Mouse (Mus musculus) gastrocnemius, postnatal 25 days (tissue): Measurements from ENCODE around the gene Tigar. TPM values are rescaled to one million over a fixed set of nuclear protein-coding genes. Genes with fewer than 3 reads are reported as not detected.

Experiments
- DNase-seq: peaks from one replicate; pipeline ENCODE4 v3.0.0; 2022
- long read RNA-seq, 2 experiments: library from polyadenylated mRNA; stranded (forward); transcript quantifications; one replicate each; pipeline ENCODE4 v2.0.0; 2021
- total RNA-seq, 2 experiments: library from RNA; stranded (reverse); gene quantifications; 1 replicate in 1 of 2; 2 replicates in 1 of 2; pipeline ENCODE4 v1.2.3; 2021

Gene Tigar
- 10 to 100 TPM; 40.9 to 48.8 TPM for total RNA-seq
- long read RNA-seq, experiment 1, transcript Tigar-201 (6 exons, 3,651 nt), result major isoform, 18 of 492 reads
- long read RNA-seq, experiment 1, partial matches to known transcripts, result 0 of 492 reads
- long read RNA-seq, experiment 1, other reads (novel, unspliced or antisense), result 474 of 492 reads
- long read RNA-seq, experiment 2, transcript Tigar-201 (6 exons, 3,651 nt), result major isoform, 52 of 385 reads
- long read RNA-seq, experiment 2, partial matches to known transcripts, result 0 of 385 reads
- long read RNA-seq, experiment 2, other reads (novel, unspliced or antisense), result 333 of 385 reads

DNA sequence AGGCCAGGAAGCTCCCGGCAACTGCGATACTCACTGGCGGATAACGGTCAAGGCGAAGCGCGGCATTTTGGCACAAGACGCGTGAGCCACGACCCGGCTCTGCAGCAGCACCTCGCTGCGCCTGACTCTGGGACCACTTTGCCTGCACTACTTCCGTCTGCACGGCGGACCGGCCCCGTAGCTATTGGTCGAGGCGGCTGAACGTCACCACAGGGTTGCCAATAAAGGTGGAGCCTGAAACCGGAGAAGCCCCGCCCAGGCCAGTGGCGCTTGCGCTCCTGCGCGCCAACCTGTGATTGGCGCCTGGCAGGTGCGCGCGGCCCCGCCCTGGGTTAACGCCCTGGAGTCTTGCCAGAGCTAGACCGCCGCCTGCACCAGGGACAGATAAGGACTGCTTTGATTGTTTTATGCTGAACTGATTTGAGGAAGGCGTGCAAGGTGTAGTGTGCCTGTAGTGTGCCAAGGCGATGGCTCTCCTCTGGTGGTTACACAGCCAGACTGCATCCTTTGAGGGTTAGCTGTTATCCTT lies at the start of gene Tigar:
Tigar (minus strand) TSS at position 156 of the 529 bp plus-strand sequence.
- DNase-seq, result peak; percentile 93

DNA sequence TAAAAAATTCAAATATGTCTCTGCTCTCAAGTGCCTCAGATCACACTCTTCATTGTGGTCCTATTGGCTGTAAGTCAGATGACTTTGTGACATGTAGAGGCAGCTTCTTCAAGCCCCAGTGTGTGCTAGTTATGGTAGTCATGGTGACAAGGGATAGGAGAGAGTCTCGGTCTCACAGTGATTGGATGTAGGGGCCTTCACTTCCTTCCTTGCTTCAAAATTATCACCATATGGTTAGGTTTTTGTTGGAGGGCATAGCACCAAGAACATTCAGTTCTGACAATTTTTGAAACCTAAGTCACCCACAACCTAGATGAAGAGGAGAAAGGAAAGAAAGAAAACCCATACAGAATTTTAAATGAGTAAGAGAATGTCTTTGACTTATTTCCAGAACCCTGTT lies 48.0 kb upstream of the Tigar start:
- DNase-seq, result no peak

DNA sequence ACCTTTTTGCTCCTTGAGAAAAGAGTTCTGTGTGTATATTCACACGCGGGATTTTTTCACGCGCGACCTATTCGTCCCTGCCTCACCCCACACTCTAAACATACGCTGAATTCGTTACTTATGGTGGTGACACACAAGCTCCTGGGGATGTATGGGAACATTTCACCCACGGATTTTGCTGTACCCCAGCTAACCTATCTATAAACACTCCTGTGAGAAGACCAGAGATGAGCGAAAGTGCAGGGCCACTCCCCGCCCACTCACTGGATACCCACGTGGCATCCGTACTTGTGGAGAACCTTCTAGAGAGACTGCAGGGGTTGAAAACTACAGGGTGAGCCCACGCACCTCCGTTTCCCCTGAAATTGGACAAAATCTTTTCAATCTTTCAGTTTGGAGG lies 46.1 kb upstream of the Tigar start:
- DNase-seq, result no peak

DNA sequence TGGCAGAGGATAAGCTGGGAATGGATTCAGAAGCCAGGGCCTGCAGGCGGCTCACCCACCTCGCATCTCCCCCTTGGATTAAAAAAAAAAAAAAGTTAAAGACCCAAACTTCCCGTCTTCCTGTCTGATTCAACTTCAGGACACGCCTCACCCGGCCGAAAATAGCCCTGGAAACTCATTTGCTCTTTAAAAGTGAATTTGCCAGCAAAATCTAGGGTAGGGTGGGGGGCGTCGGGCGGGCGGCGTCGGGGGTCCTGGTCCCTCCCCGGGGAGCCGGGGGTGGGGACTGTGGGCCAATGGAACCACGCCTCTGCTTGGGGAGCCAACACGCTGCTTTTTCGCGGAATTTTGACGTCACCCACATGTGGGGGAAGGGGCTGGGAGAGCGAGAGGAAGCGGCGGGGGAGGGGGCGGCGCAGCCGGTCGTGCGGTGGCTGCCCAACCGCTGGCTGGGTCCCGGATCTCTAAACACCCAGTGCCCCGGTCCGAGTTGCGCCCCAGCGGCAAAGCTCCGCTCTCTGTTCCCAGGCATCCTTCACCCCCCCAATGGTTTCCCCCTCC lies 45.4 kb upstream of the Tigar start:
- peak; percentile 71 for DNase-seq

DNA sequence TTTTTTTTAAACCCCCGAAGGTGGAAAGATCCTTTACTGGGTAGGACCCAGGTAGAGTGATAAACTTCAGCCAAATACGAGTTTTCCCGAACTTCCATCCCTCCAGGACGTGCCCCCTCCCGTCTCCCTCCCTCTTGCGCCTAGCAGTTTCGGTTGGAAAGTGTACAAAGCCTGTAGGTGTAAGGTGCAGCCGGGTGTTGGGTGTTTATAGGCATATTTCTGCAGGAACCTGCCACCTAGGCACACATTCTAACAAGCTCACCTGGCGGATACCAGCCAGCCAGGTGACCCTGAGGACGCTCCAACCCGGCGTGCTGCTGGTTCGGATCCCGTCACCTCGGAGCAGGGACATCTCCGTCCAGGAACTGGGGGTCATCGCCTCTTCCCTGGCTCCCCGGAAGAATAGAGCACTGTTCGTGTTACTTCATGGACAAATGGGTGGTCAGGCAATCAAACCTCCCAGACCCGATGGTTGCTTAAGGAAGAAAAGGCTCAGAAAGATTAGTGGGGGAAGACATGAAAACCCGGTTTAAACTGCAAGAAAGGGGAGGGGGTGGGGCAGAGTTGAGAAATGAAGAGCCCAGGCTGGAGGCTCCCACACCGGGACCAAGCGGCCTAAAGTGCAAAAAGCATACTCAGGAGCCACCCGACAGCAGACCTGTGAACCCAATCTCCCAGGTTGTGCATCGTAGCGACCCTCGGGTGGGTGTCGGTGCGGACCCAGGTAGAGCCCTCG lies 44.8 kb upstream of the Tigar start:
- peak; percentile 27 for DNase-seq

DNA sequence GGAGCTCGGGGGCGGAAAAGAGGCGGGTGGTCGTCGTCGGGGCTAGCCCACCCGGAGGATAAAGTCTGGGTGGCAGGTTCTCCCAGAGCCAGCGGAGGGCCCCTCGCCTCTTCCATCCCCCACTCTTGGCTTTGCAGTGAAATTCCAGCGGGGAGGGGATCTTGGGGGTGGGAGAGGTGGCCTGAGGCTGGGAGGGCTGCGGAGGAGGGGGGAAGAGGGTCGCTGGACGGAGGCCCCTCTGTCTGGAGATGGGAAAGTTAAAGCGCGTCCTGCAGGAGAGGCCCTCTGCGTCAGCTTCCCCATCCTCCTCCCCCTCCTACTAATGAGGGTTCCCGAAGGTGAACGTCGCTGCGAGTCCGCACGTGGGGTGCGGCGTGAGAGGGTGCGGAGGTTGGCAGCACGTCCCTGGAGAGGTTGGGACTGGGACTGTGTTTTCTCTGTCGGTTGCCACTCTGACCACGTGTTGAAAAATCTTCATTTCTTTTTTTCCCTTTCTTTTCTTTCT lies 44.0 kb upstream of the Tigar start:
- DNase-seq, result peak; percentile 35

DNA sequence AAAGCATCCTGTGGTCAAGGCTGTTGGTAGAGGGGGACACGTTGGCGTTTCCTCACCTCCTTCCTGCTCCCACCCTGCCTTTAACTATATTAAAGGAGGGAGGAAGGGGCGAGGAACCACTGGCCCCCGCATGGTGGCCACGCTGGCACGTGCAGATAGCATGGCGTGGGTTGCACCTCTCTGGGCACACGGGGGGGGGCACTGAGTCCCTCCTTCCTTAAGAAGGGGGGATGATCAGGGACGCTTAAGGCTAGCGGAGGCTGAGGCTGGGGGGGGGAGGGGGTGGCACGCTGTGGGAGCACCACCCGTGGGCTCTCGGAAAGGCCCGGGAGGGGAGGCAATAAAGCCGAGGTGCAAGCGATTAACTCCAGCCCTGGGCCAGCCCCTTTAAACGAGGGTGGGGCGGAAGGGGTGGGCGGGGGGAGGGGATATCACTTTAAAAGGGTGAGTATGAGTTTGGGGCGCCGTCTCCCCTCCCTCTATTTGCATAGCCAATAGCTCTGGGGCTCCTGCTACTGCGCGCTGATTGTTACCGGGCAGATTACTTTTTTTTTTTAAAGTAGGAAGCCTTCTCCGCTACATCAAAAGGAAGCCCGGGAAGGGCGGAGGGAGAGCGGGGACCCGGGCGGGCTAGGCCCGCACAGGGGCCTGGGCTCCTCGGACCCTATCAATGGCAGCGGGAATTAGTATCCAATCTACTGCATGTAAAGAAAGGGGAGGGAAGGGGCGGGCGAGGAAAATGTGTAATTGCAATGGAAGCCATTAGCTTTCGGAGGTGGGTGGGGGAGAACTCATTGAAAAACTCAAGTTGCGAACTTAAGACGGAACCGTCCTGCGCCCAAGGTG lies 43.0 kb upstream of the Tigar start, which contains the start of gene Ccnd2:
Ccnd2 (minus strand) TSS at position 88 of the 846 bp plus-strand sequence.
- DNase-seq, result peak; percentile 67

DNA sequence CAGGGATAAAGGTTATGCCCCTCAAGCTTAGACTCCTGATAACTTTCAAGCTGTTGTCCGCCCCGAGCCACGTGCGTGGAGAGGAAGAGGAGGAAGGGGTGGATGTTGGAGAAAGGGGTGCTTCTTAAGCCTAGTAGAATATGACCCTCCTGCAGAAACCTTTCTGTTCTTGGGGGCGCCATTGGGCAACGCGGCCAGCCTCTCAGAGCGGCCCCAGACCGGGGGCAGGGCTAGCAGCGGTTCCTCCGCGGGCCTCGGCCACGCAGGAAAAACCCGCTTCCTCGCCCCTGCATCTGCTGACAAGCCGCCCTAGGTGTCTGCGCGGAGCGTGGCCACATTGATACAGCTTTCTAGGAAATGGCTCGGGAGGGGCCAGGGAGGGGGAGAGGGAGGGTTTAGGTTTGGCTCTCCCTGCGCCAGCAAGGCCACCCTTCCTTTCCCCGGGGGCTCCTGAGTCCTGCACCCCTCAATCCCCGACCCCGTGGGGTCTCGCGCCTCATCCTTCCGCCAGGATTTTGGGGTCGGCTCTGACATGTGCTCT lies 42.3 kb upstream of the Tigar start:
- DNase-seq, result peak; percentile 38

DNA sequence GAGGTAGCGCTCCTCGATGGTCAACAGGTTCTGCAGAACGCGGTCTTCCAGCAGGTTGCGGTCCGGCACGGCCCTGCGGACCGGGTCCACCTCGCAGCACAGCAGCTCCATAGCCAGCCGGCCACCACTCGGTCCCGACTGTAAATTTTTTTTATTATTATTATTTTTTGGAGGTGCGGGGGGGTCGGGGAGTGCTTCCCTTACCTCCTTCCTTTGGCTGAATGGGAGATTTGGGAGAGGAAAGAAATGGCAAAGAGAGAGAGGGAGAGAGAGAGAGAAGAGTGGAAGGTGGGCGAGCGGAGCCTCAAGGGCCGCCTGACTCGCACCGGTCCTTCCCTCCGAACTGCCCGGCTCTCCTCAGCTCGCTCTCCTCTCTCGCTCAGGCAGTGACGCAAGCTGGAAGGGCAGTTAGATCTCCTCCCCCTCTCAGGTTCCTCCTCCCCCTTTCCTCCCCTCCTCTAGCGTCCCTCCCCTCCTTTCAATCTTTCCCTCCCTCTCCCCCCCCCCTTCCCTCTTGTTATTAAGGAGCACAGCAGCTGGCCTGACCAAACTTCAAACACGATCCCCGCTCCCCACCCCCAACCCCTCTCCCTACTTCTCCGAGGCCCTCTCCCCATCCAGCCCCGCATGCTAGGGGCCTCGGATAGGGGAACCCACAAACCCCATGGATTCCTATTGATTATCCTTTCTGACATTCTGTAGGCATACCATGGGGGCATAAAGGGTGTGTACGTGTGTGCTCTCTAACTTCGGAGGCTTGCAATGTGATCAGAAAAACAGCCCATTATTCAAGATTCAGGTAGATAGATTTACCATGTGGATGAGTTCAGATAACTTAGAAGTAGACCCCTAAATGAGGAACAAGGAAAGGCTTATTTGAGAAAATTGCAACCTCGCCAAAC lies 41.6 kb upstream of the Tigar start:
- peak; percentile 73 for DNase-seq

DNA sequence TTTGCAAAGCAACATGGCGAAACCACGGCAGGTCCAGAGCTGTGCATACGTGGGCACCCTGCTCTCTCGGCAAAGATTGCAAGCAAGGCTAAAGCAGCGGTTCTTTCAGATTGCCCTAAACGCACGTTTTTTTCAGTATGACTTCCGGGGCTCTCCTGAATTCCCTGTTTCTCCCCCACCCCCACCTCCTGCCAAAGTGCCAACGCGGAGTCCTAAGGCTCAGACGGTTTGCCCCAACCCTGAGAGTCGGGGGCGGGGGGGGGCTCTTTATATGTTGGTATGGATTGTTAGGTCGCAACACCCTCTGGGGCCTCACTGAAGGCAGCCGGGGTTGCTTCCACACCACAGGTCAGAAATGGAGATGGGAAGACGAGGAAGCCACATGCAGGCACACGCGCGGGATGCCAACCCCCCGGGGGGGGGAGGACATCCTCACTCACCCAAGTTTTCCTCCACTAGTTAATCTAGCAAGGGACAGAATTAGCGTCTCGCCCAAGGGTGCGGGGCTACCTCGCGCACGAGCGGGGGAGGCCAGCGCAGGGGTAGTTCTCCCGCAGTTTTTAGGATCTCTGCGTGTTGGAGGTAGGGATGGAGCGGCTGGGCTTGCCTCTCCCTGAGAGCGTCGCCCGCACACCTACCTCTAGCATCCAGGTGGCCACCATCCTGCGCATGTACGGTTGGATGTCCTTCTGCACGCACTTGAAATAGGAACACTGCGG lies 40.7 kb upstream of the Tigar start:
- DNase-seq, result peak; percentile 13

DNA sequence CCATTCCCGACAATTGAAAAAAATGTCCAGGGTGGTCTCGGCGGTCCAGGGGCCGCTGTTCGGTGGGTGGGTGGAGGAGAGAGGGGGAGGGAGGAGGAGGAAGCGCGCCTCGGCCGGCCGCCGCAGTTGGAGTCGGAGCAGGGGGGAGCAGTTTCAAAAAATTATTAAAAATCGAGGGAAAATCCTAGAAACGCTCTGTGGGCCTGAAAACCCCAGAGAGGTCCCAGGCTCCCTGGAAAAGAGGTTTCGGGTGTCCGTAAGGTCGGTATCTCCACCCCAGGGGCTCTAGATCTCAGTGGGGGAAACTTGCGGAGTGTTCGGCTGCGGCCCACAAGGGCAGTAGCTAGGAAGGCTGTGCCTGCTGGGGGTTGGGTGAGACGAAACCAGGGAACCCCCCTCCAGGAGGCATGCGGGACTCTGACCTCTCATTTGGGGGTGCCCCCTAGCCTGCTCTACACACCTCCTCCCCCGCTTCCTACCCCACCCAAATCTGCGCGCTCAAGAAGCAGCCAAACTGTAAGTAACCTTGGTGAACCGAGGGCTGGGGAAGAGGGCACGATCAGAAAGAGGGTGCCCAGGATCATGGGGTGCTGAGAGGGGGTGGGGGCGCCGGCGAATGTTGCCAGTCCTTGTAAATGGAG lies 40.1 kb upstream of the Tigar start:
- DNase-seq, result peak; percentile 17

DNA sequence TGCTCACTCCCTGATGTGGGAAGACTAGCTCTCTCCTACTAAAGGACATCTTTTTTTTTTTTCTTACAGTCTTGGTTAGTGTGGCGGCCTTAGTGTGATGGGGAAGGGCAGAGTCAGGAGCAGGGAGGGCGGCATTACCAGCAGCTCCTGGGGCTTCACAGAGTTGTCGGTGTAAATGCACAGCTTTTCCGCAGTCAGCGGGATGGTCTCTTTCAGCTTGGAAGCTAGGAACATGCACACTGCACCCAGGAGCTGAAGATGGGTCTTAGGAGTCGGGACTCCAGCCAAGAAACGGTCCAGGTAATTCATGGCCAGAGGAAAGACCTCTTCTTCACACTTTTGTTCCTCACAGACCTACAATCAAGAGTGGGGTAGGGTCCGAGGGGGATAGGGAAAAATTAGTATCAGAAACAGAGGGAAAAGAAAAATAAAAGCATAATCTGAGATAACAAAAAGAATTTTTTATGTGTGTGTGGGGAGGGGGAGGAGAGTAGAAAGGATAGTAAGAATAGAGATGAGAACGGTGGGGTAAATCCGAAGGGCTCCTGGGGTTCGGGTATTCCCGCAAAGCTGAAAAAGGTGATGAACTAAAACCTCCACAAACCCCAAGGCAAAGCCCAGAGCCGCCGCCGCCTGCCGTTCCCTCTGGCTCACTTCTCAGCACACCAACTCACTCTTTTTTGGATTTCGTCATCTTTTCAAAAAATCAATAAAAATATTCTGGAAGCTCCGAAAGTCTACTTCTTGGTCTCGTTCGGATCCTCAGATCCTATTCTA lies 39.4 kb upstream of the Tigar start:
- no peak for DNase-seq

DNA sequence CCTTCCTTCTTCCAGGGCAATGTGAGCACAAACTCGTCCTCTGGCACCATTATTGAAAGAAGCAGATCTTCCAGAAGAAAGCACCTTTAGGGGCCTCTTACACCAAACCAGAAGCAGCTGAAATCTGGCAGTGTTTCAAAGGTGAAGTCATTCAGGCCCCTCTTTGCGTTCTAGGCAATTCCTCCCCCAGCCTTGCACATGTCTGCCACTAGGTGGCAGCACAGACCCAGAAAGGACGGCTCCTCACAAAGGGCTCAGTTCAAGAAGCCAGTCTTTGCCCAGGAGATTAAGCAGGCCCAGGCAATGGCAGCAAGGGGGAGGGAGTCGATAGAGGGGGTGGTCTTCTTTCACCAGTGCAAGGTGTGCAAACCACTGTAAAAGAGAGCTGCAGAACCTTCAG lies 38.3 kb upstream of the Tigar start:
- peak; percentile 69 for DNase-seq

DNA sequence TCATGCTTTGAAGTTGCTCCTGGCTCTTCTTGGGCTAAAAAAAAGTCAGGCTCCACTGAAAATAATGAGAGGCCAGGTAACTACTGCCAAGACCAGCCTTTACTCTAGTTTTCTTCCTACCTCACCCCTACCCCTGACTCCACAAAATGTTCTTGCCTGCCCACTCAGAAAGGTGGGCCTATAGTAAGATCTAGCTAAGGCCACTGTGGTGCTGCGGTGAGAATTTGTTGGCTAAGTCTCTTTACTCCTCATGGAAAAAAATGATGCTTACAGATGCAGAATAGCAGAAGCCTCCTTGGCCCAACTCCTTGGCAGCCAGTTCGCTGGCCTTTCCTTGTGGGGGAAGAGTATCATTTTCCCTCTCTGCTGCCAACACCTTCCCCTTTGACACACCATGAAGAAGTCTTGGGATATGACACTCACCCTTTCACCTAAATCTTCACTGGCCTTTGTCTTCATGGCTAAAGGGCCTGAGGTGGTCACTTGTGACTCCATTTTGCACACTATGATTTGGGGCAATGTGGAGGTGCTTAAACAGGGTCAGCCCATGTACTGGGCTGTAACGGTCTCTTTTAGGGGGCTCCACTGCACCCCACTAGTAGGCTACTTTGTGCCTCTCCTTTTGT lies 37.1 kb upstream of the Tigar start:
- DNase-seq, result no peak

DNA sequence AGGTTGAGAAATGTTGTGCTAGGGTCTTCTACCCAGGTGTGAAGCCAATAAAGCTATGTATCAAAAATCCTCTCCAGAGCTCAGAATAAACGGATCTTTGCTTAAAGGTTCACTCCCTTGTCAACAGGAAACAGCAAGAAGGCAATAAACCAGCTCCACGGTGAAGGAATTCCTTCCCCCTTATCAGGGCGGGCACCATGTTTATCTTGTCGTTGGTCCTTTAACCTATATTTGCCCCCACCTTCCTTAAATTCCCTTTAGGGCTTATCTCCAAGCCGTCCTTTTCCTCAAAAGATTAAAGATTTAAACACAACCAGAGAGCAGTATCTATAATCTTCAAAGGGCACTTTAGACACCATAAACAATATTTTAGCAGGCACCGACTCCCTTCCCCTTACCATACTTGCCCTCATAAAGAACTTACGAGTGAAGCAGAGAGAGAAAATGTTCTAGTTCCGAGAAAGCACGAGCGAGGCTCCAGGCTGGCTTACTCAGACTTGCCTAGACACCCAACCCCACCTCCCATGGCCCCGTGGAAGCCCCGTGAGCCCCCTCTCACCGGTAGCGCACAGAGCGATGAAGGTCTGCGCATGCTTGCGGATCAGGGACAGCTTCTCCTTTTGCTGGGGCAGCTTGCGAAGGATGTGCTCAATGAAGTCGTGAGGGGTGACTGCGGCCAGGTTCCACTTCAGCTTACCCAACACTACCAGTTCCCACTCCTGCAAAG lies 36.3 kb upstream of the Tigar start:
- no peak for DNase-seq

DNA sequence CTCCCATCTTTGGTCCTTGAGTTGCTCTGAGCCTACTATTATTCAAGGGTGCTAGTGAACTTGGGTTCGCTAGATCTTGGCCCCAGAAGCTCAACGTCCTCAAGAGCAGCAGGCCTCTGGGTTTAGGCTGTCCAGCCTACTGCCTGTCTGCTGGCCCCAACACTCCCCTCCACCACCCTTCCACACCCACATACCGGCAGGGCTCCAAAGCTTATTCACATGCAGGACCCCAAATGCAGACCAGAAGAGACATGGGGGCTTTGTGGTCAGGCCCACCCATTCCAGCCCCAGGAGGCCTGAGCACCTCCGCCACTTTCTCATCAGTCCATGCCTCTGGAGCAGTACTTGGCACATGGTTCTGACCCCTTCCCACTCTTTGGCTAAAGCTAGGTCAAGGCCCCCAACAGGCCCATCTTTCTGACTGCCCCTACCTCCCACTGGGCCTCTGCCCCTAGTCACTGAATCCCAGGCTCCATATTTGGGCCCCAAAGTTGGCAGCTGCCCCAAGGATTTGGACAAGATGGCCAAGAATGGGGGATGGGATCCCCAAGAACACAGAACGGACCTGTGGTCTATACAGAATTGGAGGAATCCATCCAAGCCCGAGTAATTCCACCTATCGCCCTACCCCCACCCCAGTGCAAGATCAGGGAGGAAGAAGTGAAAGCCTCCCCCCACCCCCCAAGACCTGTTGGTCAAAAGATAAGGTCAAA lies 34.4 kb upstream of the Tigar start:
- DNase-seq, result no peak

DNA sequence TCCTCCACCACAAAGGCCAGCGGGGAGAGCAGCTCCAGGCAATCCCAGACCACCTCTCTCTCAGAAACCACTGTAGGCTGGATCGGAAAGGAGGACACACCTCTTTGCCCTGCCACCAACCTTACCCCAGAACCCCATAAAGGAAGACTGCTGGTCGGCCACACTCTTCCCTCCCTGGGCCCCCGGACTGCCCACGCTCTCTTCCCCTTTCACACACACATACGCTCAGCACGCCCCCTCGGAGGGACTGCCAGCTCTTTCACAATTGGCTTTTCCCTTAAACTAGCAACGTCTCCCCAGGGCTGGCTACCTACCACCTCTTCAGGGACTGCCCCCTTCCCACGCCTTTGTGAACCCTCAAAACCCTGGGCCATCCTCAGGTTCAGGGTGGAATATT lies 33.8 kb upstream of the Tigar start:
- no peak for DNase-seq
